8 mouse cellular contexts compared by ENCODE assay signal in the genomic region with DNA sequence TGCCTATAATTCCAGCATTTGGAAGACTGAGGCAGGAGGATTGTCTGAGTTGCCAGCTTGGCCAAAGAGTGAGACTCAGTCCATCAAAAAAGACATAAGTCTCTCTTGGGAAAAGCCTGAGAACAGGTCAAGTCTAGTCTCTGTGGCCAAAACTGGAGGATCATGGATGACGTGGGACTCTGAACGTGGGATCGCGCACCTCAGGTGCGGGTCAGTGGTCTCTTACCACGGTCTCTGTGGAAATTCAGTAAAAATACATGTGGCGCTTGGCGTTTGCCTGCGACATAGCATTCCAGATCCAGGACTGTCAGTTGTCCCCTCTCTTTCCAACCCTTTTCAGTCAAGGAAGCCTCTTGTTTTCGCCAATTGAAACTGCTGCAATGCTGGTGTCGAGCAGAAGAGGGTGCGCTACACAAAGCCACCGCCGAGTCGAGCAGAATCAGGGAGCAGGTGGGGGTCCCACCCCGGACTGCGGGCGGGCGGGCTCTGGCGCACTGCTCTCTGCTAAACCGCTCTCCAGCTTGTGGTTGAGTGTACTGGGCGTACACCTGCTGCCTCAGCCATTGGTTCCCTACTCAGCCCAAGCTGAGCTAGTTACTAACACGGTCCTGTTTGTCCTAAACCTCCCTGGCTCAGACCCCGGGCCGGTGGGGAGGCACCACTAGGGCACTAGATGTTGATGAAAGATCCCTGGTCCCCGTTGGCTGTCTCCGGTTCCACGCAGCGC. TPM values are rescaled to one million over a fixed set of nuclear protein-coding genes. Genes with fewer than 3 reads are reported as not detected.
DNase-seq lines count a peak whose midpoint lies in the region; ATAC-seq and TF ChIP-seq lines count a peak whose summit lies in the region.

No protein-coding gene starts in this region.

- H3K36me3 ChIP-seq in ES-E14 (ENCODE audit: control insufficient read depth, insufficient read depth, low read length, poor library complexity, severe bottlenecking), result no peaks in the 10 kb centered on the region
- peaks cover 5% of the 10 kb centered on the region; the same call in 1 of the 2 replicates for H3K36me3 ChIP-seq in forebrain, embryonic 16.5 days (ENCODE audit: control insufficient read depth, insufficient read depth)
- H3K36me3 ChIP-seq in lung, embryonic 14.5 days (ENCODE audit: insufficient read depth), result no peaks in the 10 kb centered on the region
- peaks cover 13% of the 10 kb centered on the region; the same call in 1 of the 2 replicates for H3K36me3 ChIP-seq in neural tube, embryonic 14.5 days (ENCODE audit: control insufficient read depth, insufficient read depth, low read length)

- TF ChIP-seq CTCF in lung, embryonic 14.5 days (IDR thresholded peaks at IDR 0.05; ENCODE audit: low read depth), result peak; percentile 66

- H3K4me2 ChIP-seq in forebrain, embryonic 16.5 days (ENCODE audit: low read length), result peak overlapping the region; percentile 38
- H3K4me2 ChIP-seq in lung, embryonic 14.5 days, result peak overlapping the region; percentile 53
- peak overlapping the region; percentile 42 for H3K4me2 ChIP-seq in neural tube, embryonic 14.5 days (ENCODE audit: low read depth, low read length)

- WGBS in forebrain, embryonic 16.5 days, result 14% methylated on average over 29 of the region's 29 CpGs
- WGBS in lung, embryonic 14.5 days, result 19% methylated on average over 29 of the region's 29 CpGs
- WGBS in neural tube, embryonic 14.5 days, result 15% methylated on average over 29 of the region's 29 CpGs

- H3K9me3 ChIP-seq in ES-E14 (ENCODE audit: control insufficient read depth, insufficient read depth, low read depth, low read length), result no peaks in the 10 kb centered on the region
- H3K9me3 ChIP-seq in forebrain, embryonic 16.5 days (ENCODE audit: control insufficient read depth, low read length), result no peaks in the 10 kb centered on the region
- H3K9me3 ChIP-seq in lung, embryonic 14.5 days (ENCODE audit: low read depth, low read length), result no peaks in the 10 kb centered on the region
- no peaks in the 10 kb centered on the region for H3K9me3 ChIP-seq in neural tube, embryonic 14.5 days (ENCODE audit: control insufficient read depth, low read length)

- H3K27me3 ChIP-seq in forebrain, embryonic 16.5 days (replicated peaks; ENCODE audit: control insufficient read depth, insufficient read depth, low read length), result no peaks in the 10 kb centered on the region
- no peaks in the 10 kb centered on the region for H3K27me3 ChIP-seq in lung, embryonic 14.5 days (ENCODE audit: insufficient read depth, low read length)
- no peaks in the 10 kb centered on the region for H3K27me3 ChIP-seq in neural tube, embryonic 14.5 days (ENCODE audit: control insufficient read depth, insufficient read depth, low read length)

- DNase-seq in ES-E14 (ENCODE audit: low read depth, low spot score) (no peak), adipocyte (ENCODE audit: low spot score) (no peak)
- peak; percentile 59 for DNase-seq in cerebellum, adult 11-12 months
- peak; percentile 70 for DNase-seq in heart, postnatal 4 days
- DNase-seq in layer of hippocampus, adult 8-10 months (ENCODE audit: low spot score in 2 of 2), result peak; percentile 73
- peak; percentile 61 for DNase-seq in lung, embryonic 14.5 days

- peak overlapping the region; percentile 24 to 43; a peak in 3 of 4 replicates for H3K4me3 ChIP-seq in ES-E14 (ENCODE audit: insufficient read depth in 1 of 2, low read depth in 1 of 2, low read length in 2 of 2, poor library complexity in 1 of 2, severe bottlenecking in 1 of 2)
- peak overlapping the region; percentile 18 for H3K4me3 ChIP-seq in forebrain, embryonic 16.5 days (replicated peaks; ENCODE audit: low read length)
- 0 out of 2 replicates have a peak overlapping the region, but pooled peaks have one; percentile 9 for H3K4me3 ChIP-seq in lung, embryonic 14.5 days (ENCODE audit: low read depth, low read length)
- no peak overlapping the region for H3K4me3 ChIP-seq in neural tube, embryonic 14.5 days (ENCODE audit: low read depth, low read length)

- peaks cover 2 to 12% of the 10 kb centered on the region in 2 experiments; a peak in 3 of 4 replicates for H3K4me1 ChIP-seq in ES-E14 (ENCODE audit: control insufficient read depth in 2 of 2, insufficient read depth in 2 of 2, low read length in 2 of 2, poor library complexity in 1 of 2)
- peaks cover 14% of the 10 kb centered on the region for H3K4me1 ChIP-seq in forebrain, embryonic 16.5 days (replicated peaks; ENCODE audit: control insufficient read depth, insufficient read depth, low read length)
- H3K4me1 ChIP-seq in lung, embryonic 14.5 days (ENCODE audit: insufficient read depth), result 0 out of 2 replicates have a peak, but pooled peaks cover 2% of the 10 kb centered on the region
- H3K4me1 ChIP-seq in neural tube, embryonic 14.5 days (ENCODE audit: control insufficient read depth, insufficient read depth, low read length), result peaks cover 4% of the 10 kb centered on the region; the same call in 1 of the 2 replicates

- peak; percentile 90 for ATAC-seq in forebrain, embryonic 16.5 days
- peak; percentile 86 for ATAC-seq in lung, embryonic 14.5 days (ENCODE audit: insufficient read depth)
- peak; percentile 89 for ATAC-seq in neural tube, embryonic 14.5 days (ENCODE audit: low read depth)

- in situ Hi-C loops in ES-E14 (cut with MboI; ENCODE audit: low sequenced_read_pairs in 2 of 2, unreplicated experiment in 2 of 2), result no loop called here

- H3K9ac ChIP-seq in ES-E14 (ENCODE audit: insufficient read depth, low read depth, low read length, poor library complexity, severe bottlenecking), result peak overlapping the region; percentile 4; the same call in 1 of the 2 replicates
- peak overlapping the region; percentile 32 for H3K9ac ChIP-seq in forebrain, embryonic 16.5 days (replicated peaks; ENCODE audit: low read depth, low read length)
- H3K9ac ChIP-seq in lung, embryonic 14.5 days, result no peak overlapping the region
- H3K9ac ChIP-seq in neural tube, embryonic 14.5 days (replicated peaks; ENCODE audit: low read depth, low read length), result peak overlapping the region; percentile 28; the same call in 1 of the 2 replicates

- no peak overlapping the region for H3K27ac ChIP-seq in ES-E14 (ENCODE audit: insufficient read depth, low read depth, low read length, poor library complexity, severe bottlenecking)
- peak overlapping the region; percentile 34 for H3K27ac ChIP-seq in forebrain, embryonic 16.5 days (ENCODE audit: low read length)
- no peak overlapping the region for H3K27ac ChIP-seq in lung, embryonic 14.5 days (ENCODE audit: low read depth)
- H3K27ac ChIP-seq in neural tube, embryonic 14.5 days (ENCODE audit: low read depth, low read length), result peak overlapping the region; percentile 69

TF ChIP-seq in ES-E14, 5 proteins besides CTCF, POLR2A, EP300 and RAD21:
- no peak for TF ChIP-seq CHD2 (IDR thresholded peaks at IDR 0.05; ENCODE audit: low read depth, low read length)
- 0 out of 2 replicates have a peak, but pooled peaks have one; percentile 14 for TF ChIP-seq HCFC1 (IDR thresholded peaks at IDR 0.05; ENCODE audit: borderline replicate concordance, insufficient read depth, low read length)

RNA-seq across cellular contexts. Expression of a gene that starts 14.1 kb away (rescaled TPM):
- total RNA-seq in ES-E14 (2012; rRNA removed), result 122 and 158 TPM in 2 replicates
- 4.7 and 5.5 TPM in 2 replicates for polyA plus RNA-seq in forebrain, embryonic 16.5 days (2015; fragmentation: Nextera tagmentation; extraction: Ambion mirVana)
- 10 to 100 TPM; 24.8 to 27.4 TPM for total RNA-seq in heart, postnatal 4 days (2021)
- total RNA-seq in layer of hippocampus, adult 8-10 months (2022), result 10 to 100 TPM in 2 of 4 experiments, 1 to 10 TPM in 2; 7.0 to 12.8 (median 9.1) TPM
- 11.6 and 14.2 TPM in 2 replicates for polyA plus RNA-seq in lung, embryonic 14.5 days (2014; fragmentation: Nextera tagmentation; extraction: Ambion mirVana)
- polyA plus RNA-seq in neural tube, embryonic 14.5 days (2014; fragmentation: Nextera tagmentation; extraction: Ambion mirVana), result 2.6 and 5.5 TPM in 2 replicates

RNA-seq across cellular contexts. Expression of a gene that starts 28.2 kb away (rescaled TPM):
- 34.0 and 54.5 TPM in 2 replicates for total RNA-seq in ES-E14 (2012; rRNA removed)
- 127 TPM in 2 replicates for polyA plus RNA-seq in forebrain, embryonic 16.5 days (2015; fragmentation: Nextera tagmentation; extraction: Ambion mirVana)
- 10 to 100 TPM; 17.9 to 19.9 TPM for total RNA-seq in heart, postnatal 4 days (2021)
- 10 to 100 TPM; 12.5 to 17.7 (median 15.6) TPM for total RNA-seq in layer of hippocampus, adult 8-10 months (2022)
- polyA plus RNA-seq in lung, embryonic 14.5 days (2014; fragmentation: Nextera tagmentation; extraction: Ambion mirVana), result 60.2 and 61.1 TPM in 2 replicates
- polyA plus RNA-seq in neural tube, embryonic 14.5 days (2014; fragmentation: Nextera tagmentation; extraction: Ambion mirVana), result 114 and 127 TPM in 2 replicates

RNA-seq across cellular contexts. Expression of a gene that starts 28.5 kb away (rescaled TPM):
- total RNA-seq in ES-E14 (2012; rRNA removed), result 0.76 and 1.3 TPM in 2 replicates
- 22.7 and 23.5 TPM in 2 replicates for polyA plus RNA-seq in forebrain, embryonic 16.5 days (2015; fragmentation: Nextera tagmentation; extraction: Ambion mirVana)
- total RNA-seq in heart, postnatal 4 days (2021), result not detected
- under 1 TPM; 0.23 to 0.37 (median 0.26) TPM for total RNA-seq in layer of hippocampus, adult 8-10 months (2022)
- not detected in 2 replicates for polyA plus RNA-seq in lung, embryonic 14.5 days (2014; fragmentation: Nextera tagmentation; extraction: Ambion mirVana)
- polyA plus RNA-seq in neural tube, embryonic 14.5 days (2014; fragmentation: Nextera tagmentation; extraction: Ambion mirVana), result 13.2 and 13.8 TPM in 2 replicates

RNA-seq across cellular contexts. Expression of a gene that starts 50.0 kb away (rescaled TPM):
- 43.8 and 49.4 TPM in 2 replicates for total RNA-seq in ES-E14 (2012; rRNA removed)
- 14.4 and 17.7 TPM in 2 replicates for polyA plus RNA-seq in forebrain, embryonic 16.5 days (2015; fragmentation: Nextera tagmentation; extraction: Ambion mirVana)
- total RNA-seq in heart, postnatal 4 days (2021), result 10 to 100 TPM; 24.7 to 26.3 TPM
- total RNA-seq in layer of hippocampus, adult 8-10 months (2022), result 10 to 100 TPM; 29.4 to 34.0 (median 31.1) TPM
- 10.8 and 12.3 TPM in 2 replicates for polyA plus RNA-seq in lung, embryonic 14.5 days (2014; fragmentation: Nextera tagmentation; extraction: Ambion mirVana)
- polyA plus RNA-seq in neural tube, embryonic 14.5 days (2014; fragmentation: Nextera tagmentation; extraction: Ambion mirVana), result 18.0 and 19.7 TPM in 2 replicates

RNA-seq across cellular contexts. Expression of a gene that starts 58.3 kb away (rescaled TPM):
- 5.1 and 11.0 TPM in 2 replicates for total RNA-seq in ES-E14 (2012; rRNA removed)
- polyA plus RNA-seq in forebrain, embryonic 16.5 days (2015; fragmentation: Nextera tagmentation; extraction: Ambion mirVana), result 60.3 and 67.1 TPM in 2 replicates
- 10 to 100 TPM; 18.2 to 22.7 TPM for total RNA-seq in heart, postnatal 4 days (2021)
- total RNA-seq in layer of hippocampus, adult 8-10 months (2022), result 100 to 1,000 TPM; 136 to 157 (median 147) TPM
- polyA plus RNA-seq in lung, embryonic 14.5 days (2014; fragmentation: Nextera tagmentation; extraction: Ambion mirVana), result 9.3 and 11.0 TPM in 2 replicates
- 99.4 and 116 TPM in 2 replicates for polyA plus RNA-seq in neural tube, embryonic 14.5 days (2014; fragmentation: Nextera tagmentation; extraction: Ambion mirVana)

Comparison
In these comparisons a context has a peak if more than half of its experiments do, and no peak if none do; other contexts are left out.
1. DNase-seq: peak in cerebellum, adult 11-12 months (single experiment), heart, postnatal 4 days (single experiment), layer of hippocampus, adult 8-10 months (2 of 2) and lung, embryonic 14.5 days (single experiment); none in ES-E14 (single experiment) and adipocyte (single experiment).
2. H3K27ac ChIP-seq: peak in forebrain, embryonic 16.5 days (single experiment) and neural tube, embryonic 14.5 days (single experiment); none in ES-E14 (single experiment) and lung, embryonic 14.5 days (single experiment).
3. Peak in every context shown above with its lines, with median percentiles within 50 percentile points of each other: ATAC-seq and H3K4me2 ChIP-seq.